Mouse (Mus musculus): ENCODE data around the gene Stoml3. TPM values are rescaled to one million over a fixed set of nuclear protein-coding genes. Genes with fewer than 3 reads are reported as not detected.

Stoml3 gene
- polyA plus RNA-seq, 1 experiment from 2014 or later: not detected

GRCm38 (mm10) chr3:53483414-53484059, 4.9 kb upstream of the Stoml3 start:
- H3K9me3 ChIP-seq: no peaks in the 10 kb centered on the region
- 90% methylated on average over 8 of the region's 8 CpGs for WGBS
- no peak overlapping the region for H3K4me3 ChIP-seq
- no peak for ATAC-seq (ENCODE audit: low FRiP score)
- no peaks in the 10 kb centered on the region for H3K4me1 ChIP-seq (replicated peaks)
- peaks cover 40% of the 10 kb centered on the region for H3K36me3 ChIP-seq
- no peak overlapping the region for H3K9ac ChIP-seq
- no peak overlapping the region for H3K27ac ChIP-seq
- H3K27me3 ChIP-seq: no peaks in the 10 kb centered on the region
- H3K4me2 ChIP-seq: no peak overlapping the region

GRCm38 (mm10) chr3:53486561-53486960, 1.9 kb upstream of the Stoml3 start:
- Histone ChIP-seq H3K4me2 (no peak overlapping the region), H3K27ac (no peak overlapping the region), H3K9me3 (no peaks in the 10 kb centered on the region), H3K4me3 (no peak overlapping the region), H3K9ac (no peak overlapping the region), H3K36me3 (peaks cover 14% of the 10 kb centered on the region), H3K27me3 (no peaks in the 10 kb centered on the region), H3K4me1 (replicated peaks) (no peaks in the 10 kb centered on the region)
- 79% methylated on average over 10 of the region's 10 CpGs for WGBS
- no peak for ATAC-seq (ENCODE audit: low FRiP score)

GRCm38 (mm10) chr3:53486996-53487576, 1.4 kb upstream of the Stoml3 start:
- Histone ChIP-seq H3K27me3 (no peaks in the 10 kb centered on the region), H3K36me3 (peaks cover 9% of the 10 kb centered on the region), H3K9ac (no peak overlapping the region), H3K9me3 (no peaks in the 10 kb centered on the region), H3K4me3 (no peak overlapping the region), H3K4me1 (replicated peaks) (no peaks in the 10 kb centered on the region), H3K27ac (no peak overlapping the region), H3K4me2 (no peak overlapping the region)
- 74% methylated on average over 9 of the region's 9 CpGs for WGBS
- no peak for ATAC-seq (ENCODE audit: low FRiP score)

DNA sequence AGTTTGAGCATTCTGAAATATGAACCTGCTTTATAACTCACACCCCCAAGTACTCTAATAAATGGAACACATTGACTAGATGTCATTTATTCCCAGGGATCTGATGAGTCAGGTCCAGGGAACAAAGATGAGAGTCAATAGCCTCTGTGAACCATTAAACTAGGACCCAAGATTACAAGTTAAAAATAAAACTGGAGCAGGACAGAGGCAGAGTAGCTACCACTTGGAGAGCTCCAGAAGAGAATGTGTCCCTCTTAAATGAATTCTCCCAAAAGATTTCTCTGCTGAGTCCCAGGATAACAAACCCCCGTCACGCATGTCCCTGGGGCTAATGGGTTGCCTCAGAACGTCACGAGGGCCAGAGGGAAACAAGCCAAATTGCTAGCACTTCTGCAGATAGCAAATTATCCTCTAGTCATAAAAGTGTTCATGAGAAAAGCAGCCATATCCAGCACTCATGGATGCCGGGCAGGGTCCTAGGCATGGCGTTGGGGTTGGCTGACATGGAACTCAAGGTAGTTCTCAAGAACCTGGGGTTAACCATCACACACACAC, 10.0 kb downstream of the Stoml3 start:
- H3K9me3 ChIP-seq: no peaks in the 10 kb centered on the region
- WGBS: 82% methylated on average over 6 of the region's 6 CpGs

DNA sequence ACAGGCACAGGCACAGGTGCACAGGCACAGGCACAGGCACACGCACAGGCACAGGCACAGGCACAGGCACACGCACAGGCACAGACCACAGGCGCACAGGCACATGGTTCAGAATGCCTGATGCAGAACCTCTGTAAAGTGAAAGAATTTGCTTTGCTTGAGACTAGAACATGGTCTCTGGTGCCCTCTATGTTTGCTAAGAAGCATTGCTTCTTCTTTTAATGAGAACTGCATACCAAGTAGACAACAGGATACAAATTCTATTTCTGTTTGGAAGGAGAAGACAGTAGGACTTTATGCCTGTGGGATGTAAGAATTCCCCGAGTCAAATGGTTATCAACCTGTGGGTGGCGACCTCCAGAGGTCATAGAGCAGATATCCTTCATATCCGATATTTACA, 14.0 kb downstream of the Stoml3 start:
- Histone ChIP-seq H3K4me1 (replicated peaks) (no peaks in the 10 kb centered on the region), H3K27me3 (no peaks in the 10 kb centered on the region), H3K4me2 (no peak overlapping the region), H3K9ac (no peak overlapping the region), H3K36me3 (no peaks in the 10 kb centered on the region), H3K27ac (no peak overlapping the region), H3K4me3 (no peak overlapping the region), H3K9me3 (no peaks in the 10 kb centered on the region)
- 68% methylated on average over 6 of the region's 6 CpGs for WGBS
- ATAC-seq (ENCODE audit: low FRiP score): no peak

More for the DNA sequence above, 10.0 kb downstream of the Stoml3 start:
- no peaks in the 10 kb centered on the region for H3K27me3 ChIP-seq
- ATAC-seq (ENCODE audit: low FRiP score): no peak
- no peak overlapping the region for H3K4me3 ChIP-seq
- H3K27ac ChIP-seq: no peak overlapping the region
- no peak overlapping the region for H3K4me2 ChIP-seq
- H3K36me3 ChIP-seq: no peaks in the 10 kb centered on the region
- no peaks in the 10 kb centered on the region for H3K4me1 ChIP-seq (replicated peaks)
- H3K9ac ChIP-seq: no peak overlapping the region

DNA sequence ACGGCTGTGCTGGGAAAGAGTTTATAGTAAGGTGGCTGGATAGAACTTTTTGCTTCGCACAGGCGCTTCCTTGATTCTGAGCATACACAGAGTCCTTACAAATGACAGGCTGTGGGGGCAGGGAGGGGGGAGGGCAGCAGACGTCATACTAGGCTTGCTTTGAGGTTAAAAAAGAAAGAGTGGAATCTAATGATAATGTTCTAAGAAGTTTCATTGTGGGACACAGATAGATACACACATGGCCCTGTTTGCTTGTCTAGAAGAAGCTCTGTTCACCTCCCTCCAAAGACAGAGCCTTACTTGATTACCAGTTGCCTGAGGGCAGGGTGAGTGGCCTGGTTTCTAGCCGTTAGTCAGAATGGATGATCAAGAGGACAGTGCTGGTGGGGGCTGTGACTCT, 24.6 kb downstream of the Stoml3 start:
- Histone ChIP-seq H3K4me2 (no peak overlapping the region), H3K9ac (no peak overlapping the region), H3K27me3 (no peaks in the 10 kb centered on the region), H3K9me3 (no peaks in the 10 kb centered on the region), H3K4me3 (no peak overlapping the region), H3K4me1 (replicated peaks) (no peaks in the 10 kb centered on the region), H3K27ac (no peak overlapping the region), H3K36me3 (no peaks in the 10 kb centered on the region)
- no peak for ATAC-seq (ENCODE audit: low FRiP score)
- 71% methylated on average over 5 of the region's 5 CpGs for WGBS

GRCm38 (mm10) chr3:53514221-53515065, 26.0 kb downstream of the Stoml3 start:
- Histone ChIP-seq H3K9me3 (no peaks in the 10 kb centered on the region), H3K4me2 (no peak overlapping the region), H3K4me3 (no peak overlapping the region), H3K36me3 (no peaks in the 10 kb centered on the region), H3K27ac (no peak overlapping the region), H3K4me1 (replicated peaks) (no peaks in the 10 kb centered on the region), H3K9ac (no peak overlapping the region), H3K27me3 (no peaks in the 10 kb centered on the region)
- no peak for ATAC-seq (ENCODE audit: low FRiP score)
- WGBS: 84% methylated on average over 4 of the region's 4 CpGs

- H3K9ac ChIP-seq: no peak overlapping the region
- no peaks in the 10 kb centered on the region for H3K36me3 ChIP-seq
- H3K4me1 ChIP-seq (replicated peaks): no peaks in the 10 kb centered on the region
- H3K27me3 ChIP-seq: peaks cover 3% of the 10 kb centered on the region; the same call in 1 of the 2 replicates
- 84% methylated on average over 10 of the region's 10 CpGs for WGBS
- no peak overlapping the region for H3K4me2 ChIP-seq
- H3K27ac ChIP-seq: no peak overlapping the region
- H3K9me3 ChIP-seq: no peaks in the 10 kb centered on the region
- no peak overlapping the region for H3K4me3 ChIP-seq
- ATAC-seq (ENCODE audit: low FRiP score): no peak
These were observed 34.3 kb downstream of the Stoml3 start for GRCm38 (mm10) chr3:53522794-53523193.

GRCm38 (mm10) chr3:53525737-53526136, 37.3 kb downstream of the Stoml3 start:
- Histone ChIP-seq H3K4me2 (peak overlapping the region; percentile 60), H3K9me3 (no peaks in the 10 kb centered on the region), H3K27me3 (peaks cover 3% of the 10 kb centered on the region; the same call in 1 of the 2 replicates), H3K4me1 (replicated peaks) (no peaks in the 10 kb centered on the region), H3K27ac (no peak overlapping the region), H3K36me3 (no peaks in the 10 kb centered on the region), H3K9ac (0 out of 2 replicates have a peak overlapping the region, but pooled peaks have one; percentile 51), H3K4me3 (peak overlapping the region; percentile 37)
- peak; percentile 61; the same call in 1 of the 2 replicates for ATAC-seq (ENCODE audit: low FRiP score)
- WGBS: 19% methylated on average over 21 of the region's 21 CpGs

DNA sequence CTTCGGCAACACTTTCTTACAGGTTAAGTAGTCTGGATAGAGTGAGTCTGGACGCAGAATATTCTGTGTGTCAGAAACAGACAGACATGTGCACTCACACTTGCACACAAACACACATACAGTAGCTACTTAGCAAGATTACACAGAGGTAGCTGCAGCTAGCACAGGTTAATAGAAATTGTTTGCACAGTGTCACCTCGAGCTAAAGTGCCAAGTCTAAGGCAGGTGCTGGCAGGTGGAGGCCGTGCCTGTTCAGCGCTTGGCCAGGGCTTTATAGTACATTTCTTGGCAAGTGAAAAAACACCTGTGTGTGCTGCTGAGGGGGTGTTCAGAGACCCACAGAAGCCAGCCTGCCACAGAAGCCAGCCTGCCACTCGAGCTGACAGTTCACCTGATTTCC, 41.9 kb downstream of the Stoml3 start:
- Histone ChIP-seq H3K9ac (no peak overlapping the region), H3K27me3 (peaks cover 3% of the 10 kb centered on the region; the same call in 1 of the 2 replicates), H3K27ac (no peak overlapping the region), H3K4me3 (no peak overlapping the region), H3K9me3 (no peaks in the 10 kb centered on the region), H3K4me1 (replicated peaks) (no peaks in the 10 kb centered on the region), H3K36me3 (no peaks in the 10 kb centered on the region), H3K4me2 (no peak overlapping the region)
- ATAC-seq (ENCODE audit: low FRiP score): no peak
- 88% methylated on average over 6 of the region's 6 CpGs for WGBS

- Histone ChIP-seq H3K4me1 (replicated peaks) (no peaks in the 10 kb centered on the region), H3K4me2 (no peak overlapping the region), H3K4me3 (no peak overlapping the region), H3K9ac (no peak overlapping the region), H3K27ac (no peak overlapping the region), H3K36me3 (no peaks in the 10 kb centered on the region), H3K9me3 (no peaks in the 10 kb centered on the region), H3K27me3 (no peaks in the 10 kb centered on the region)
- 92% methylated on average over 6 of the region's 6 CpGs for WGBS
- ATAC-seq (ENCODE audit: low FRiP score): no peak
These were observed 43.6 kb downstream of the Stoml3 start for GRCm38 (mm10) chr3:53532091-53532490.

DNA sequence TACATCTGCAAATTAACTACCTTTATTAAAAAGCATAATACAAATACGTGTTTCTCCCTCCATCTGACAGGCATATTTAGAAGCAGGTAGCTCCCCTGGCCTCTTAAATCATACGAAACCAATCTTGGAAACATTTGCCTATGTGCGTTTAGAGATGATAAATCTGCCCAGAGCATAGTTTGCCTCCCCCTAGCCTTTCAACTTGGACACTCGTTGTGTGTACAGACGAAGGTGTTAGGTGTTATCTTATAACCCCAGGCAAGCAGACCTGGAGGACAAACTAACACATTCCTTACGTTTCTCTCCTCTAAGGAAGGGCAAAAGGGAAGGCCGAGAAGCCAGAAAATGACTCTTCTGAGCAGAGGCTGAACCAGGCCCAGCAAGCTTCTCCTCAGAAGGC, 64.2 kb downstream of the Stoml3 start:
- no peak overlapping the region for H3K27ac ChIP-seq
- no peak overlapping the region for H3K9ac ChIP-seq
- no peak overlapping the region for H3K4me2 ChIP-seq
- no peak for ATAC-seq (ENCODE audit: low FRiP score)
- 83% methylated on average over 7 of the region's 7 CpGs for WGBS
- H3K36me3 ChIP-seq: no peaks in the 10 kb centered on the region
- no peaks in the 10 kb centered on the region for H3K27me3 ChIP-seq
- H3K4me1 ChIP-seq (replicated peaks): no peaks in the 10 kb centered on the region
- H3K4me3 ChIP-seq: no peak overlapping the region
- H3K9me3 ChIP-seq: no peaks in the 10 kb centered on the region
